Mouse (Mus musculus) brain, embryonic 14.5 days (tissue): Measurements from ENCODE around the gene Susd3.

Experiments used
- CTCF ChIP-seq: fragments of 200-500 bp; IDR thresholded peaks from 2 replicates; pipeline ENCODE4 v1.5.1; 2012; ENCODE audit warnings: inconsistent platforms, mild to moderate bottlenecking, moderate library complexity, borderline replicate concordance; ENCODE audit not compliant: insufficient read depth, insufficient read length; ENCODE audit errors: extremely low read depth
- POLR2A ChIP-seq: fragments of 200-500 bp; IDR thresholded peaks from 2 replicates; pipeline ENCODE4 v1.6.1; 2012; ENCODE audit warnings: mild to moderate bottlenecking, inconsistent platforms, borderline replicate concordance; ENCODE audit not compliant: poor library complexity, insufficient read depth, insufficient read length, severe bottlenecking; ENCODE audit errors: extremely low read depth

DNA sequence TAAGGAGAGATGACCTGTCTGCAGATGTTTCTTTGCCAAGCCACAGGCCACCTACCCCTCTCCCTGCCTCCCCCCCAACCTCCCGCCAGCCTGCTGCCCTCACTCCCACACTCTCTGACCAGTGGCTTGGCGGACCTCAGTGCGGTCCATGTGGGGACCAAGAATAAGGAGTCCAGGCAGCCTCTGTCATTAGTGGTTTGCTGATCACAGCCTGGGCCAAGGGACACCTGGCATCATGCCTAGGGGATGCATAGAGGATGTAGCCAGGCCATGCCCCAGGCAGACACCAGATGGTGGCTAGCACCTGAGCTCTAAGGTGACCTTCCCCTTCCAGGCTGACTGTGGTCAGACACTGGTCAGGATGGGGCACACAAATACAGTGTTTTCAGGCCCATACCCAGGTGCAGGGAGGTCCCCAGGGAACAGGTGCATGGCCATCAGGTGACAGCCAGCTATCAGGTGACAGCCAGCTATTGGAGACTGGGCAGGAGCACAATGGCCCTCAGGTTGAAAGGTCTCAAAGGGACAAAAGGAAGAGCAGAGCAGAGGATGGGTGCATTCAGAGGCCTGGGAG is 67.0 kb downstream of the Susd3 start:
- TF ChIP-seq CTCF, result no peak
- no peak for TF ChIP-seq POLR2A
